Mouse (Mus musculus) limb, embryonic 11.5 days (tissue): ENCODE results near the gene Sav1. TPM values are rescaled to one million over a fixed set of nuclear protein-coding genes. Genes with fewer than 3 reads are reported as not detected.

Source experiments
- ATAC-seq: fragments of 200-750 bp; cut with Nextera tagmentation; 2 replicates; pipeline ENCODE4 v1.8.0; 2017; ENCODE audit warnings: low read depth; ENCODE audit not compliant: insufficient number of reproducible peaks, low FRiP score, low TSS enrichment
- DNase-seq: peaks from one replicate; pipeline ENCODE4 v3.0.0-alpha.2; 2015; ENCODE audit warnings: low spot score
- H3K27ac ChIP-seq: fragments of 300-500 bp; sonication (generic); replicated peaks from 2 replicates; pipeline ENCODE4 v1.5.1; 2014; ENCODE audit warnings: low read depth, mild to moderate bottlenecking, low read length
- H3K27me3 ChIP-seq: fragments of 300-500 bp; sonication (generic); 2 replicates; pipeline ENCODE4 v1.6.1; 2014; ENCODE audit warnings: mild to moderate bottlenecking, low read length, mixed read lengths; ENCODE audit not compliant: control insufficient read depth, insufficient read depth
- H3K36me3 ChIP-seq: fragments of 300-500 bp; sonication (generic); 2 replicates; pipeline ENCODE4 v1.6.1; 2014; ENCODE audit warnings: mild to moderate bottlenecking, low read length, moderate library complexity, mixed read lengths; ENCODE audit not compliant: control insufficient read depth, insufficient read depth
- H3K4me1 ChIP-seq: fragments of 300-500 bp; sonication (generic); 2 replicates; pipeline ENCODE4 v1.6.1; 2014; ENCODE audit warnings: low read length, mixed read lengths; ENCODE audit not compliant: control insufficient read depth, insufficient read depth
- H3K4me2 ChIP-seq: fragments of 300-500 bp; sonication (generic); 2 replicates; pipeline ENCODE4 v1.6.1; 2014; ENCODE audit warnings: low read depth, mild to moderate bottlenecking, moderate library complexity; ENCODE audit not compliant: severe bottlenecking
- H3K4me3 ChIP-seq: fragments of 300-500 bp; sonication (generic); 2 replicates; pipeline ENCODE4 v1.5.1; 2014; ENCODE audit warnings: low read depth, low read length
- H3K9ac ChIP-seq: fragments of 300-500 bp; sonication (generic); 2 replicates; pipeline ENCODE4 v1.6.1; 2014; ENCODE audit warnings: mild to moderate bottlenecking, low read length
- H3K9me3 ChIP-seq: fragments of 300-500 bp; sonication (generic); 2 replicates; pipeline ENCODE4 v1.6.1; 2016; ENCODE audit warnings: low read length; ENCODE audit not compliant: control insufficient read depth
- WGBS: fragments of 180-500 bp; shearing (Covaris S2); extraction: QIAGEN DNeasy Blood & Tissue Kit; methylation state at CpG from one replicate; pipeline ENCODE4 v1.1.7; 2014; 5-methylcytosine and 5-hydroxymethylcytosine counted together
- polyA plus RNA-seq: library from polyadenylated mRNA; unstranded; fragments of >200 nt; fragmentation: Nextera tagmentation; extraction: Ambion mirVana; gene quantifications from 2 replicates; pipeline ENCODE4 v1.2.1, GENCODE M21; 2014

Gene Sav1
- polyA plus RNA-seq, 1 experiment from 2014 or later = 12.7 TPM

DNA sequence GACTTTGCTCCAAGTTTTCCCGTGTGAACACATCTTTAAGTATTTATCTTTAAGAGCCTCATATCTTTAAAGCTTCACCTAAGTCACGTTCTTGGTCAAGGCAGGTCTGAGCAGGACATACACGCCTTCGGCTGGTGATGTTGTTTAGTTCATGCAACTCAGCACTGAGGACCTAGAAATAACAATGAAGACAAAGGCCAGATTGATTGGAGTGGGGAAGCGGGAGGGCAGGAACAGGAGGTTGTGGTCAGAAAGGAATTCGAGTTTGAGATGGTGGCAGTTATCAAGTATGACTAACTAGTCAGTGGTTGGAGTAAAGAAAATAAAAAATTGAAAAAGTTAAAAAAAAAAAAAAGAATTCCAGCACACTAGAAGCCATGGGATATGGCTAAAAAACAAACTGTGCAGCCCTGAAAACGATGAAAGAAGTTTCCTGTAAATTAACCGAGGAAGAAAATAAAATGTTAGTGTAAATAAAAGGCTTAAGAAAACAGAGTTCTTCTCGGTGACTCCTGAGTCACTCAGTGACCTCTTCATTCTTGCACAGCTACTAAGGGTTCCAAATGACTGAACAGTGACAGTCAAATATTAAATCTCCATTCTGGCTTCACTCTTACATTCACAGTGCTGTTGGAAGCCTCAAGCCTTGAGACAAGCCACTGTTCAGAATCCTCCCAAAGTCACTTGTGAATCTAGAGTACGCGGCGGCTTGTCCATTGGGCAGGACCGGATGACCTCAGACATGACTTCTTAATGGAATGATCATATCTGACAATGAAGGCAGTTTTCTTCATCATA, 11.6 kb upstream of the Sav1 start:
- ATAC-seq (no peak), DNase-seq (no peak)
- Histone ChIP-seq H3K36me3 (no peaks in the 10 kb centered on the region), H3K4me2 (no peak overlapping the region), H3K27me3 (no peaks in the 10 kb centered on the region), H3K9me3 (no peaks in the 10 kb centered on the region), H3K4me1 (no peaks in the 10 kb centered on the region), H3K9ac (no peak overlapping the region), H3K4me3 (no peak overlapping the region), H3K27ac (no peak overlapping the region)
- WGBS = 86% methylated on average over 13 of the region's 13 CpGs

DNA sequence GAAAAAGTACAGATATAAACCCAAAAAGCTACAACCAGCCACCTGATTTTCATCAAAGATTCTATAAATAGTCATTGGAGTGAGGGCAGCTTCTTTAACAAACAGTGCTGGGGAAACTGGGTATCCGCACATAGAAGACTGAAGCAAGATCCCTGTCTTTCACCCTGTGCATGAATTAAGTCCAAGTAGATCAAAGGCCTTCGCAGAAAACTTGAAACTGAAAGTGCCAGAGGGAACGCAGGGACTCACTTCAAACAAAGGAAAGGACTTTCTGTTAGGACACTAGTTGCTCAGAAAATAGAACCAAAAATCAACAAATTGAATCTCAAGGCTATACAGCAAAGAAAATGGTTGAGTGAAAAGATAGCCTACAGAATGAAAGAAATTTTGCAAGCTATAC, 8.6 kb upstream of the Sav1 start:
- no peaks in the 10 kb centered on the region for H3K27me3 ChIP-seq
- WGBS = 70% methylated on average over 3 of the region's 3 CpGs
- DNase-seq (no peak), ATAC-seq (no peak)
- no peak overlapping the region for H3K4me2 ChIP-seq
- no peak overlapping the region for H3K27ac ChIP-seq
- H3K4me1 ChIP-seq = no peaks in the 10 kb centered on the region
- no peaks in the 10 kb centered on the region for H3K36me3 ChIP-seq
- H3K9me3 ChIP-seq = no peaks in the 10 kb centered on the region
- H3K4me3 ChIP-seq = no peak overlapping the region
- no peak overlapping the region for H3K9ac ChIP-seq

DNA sequence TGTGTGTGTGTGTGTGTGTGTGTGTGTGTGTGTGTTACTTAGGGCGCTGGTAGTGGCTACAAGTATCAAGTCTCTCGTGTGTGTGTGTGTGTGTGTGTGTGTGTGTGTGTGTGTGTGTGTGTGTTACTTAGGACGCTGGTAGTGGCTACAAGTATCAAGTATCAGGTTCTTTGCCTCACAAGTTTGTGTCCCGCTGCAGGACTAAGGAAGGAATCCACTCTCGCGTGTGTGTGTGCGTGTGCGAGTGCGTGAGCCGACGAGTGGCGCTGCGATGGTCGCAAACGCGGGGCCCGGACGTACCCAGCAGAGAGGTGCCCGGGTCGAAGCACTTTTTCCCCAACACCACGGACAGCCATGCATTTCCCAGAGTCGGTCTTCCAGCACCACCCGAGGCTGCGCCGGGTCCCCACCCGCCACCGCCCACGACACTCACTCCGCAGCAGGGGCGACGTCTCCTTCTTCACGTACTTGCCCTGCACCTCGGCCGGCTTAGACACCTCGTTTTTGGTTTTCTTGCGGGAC, 500 bp downstream of the Sav1 start:
- Histone ChIP-seq H3K9ac (peak overlapping the region; percentile 96), H3K9me3 (no peaks in the 10 kb centered on the region), H3K4me1 (no peaks in the 10 kb centered on the region), H3K36me3 (peaks cover 3% of the 10 kb centered on the region; the same call in 1 of the 2 replicates), H3K4me2 (peak overlapping the region; percentile 68), H3K27me3 (no peaks in the 10 kb centered on the region), H3K27ac (peak overlapping the region; percentile 89), H3K4me3 (peak overlapping the region; percentile 84)
- ATAC-seq = peak; percentile 74
- WGBS = 0% methylated on average over 36 of the region's 36 CpGs
- DNase-seq = peak; percentile 67

DNA sequence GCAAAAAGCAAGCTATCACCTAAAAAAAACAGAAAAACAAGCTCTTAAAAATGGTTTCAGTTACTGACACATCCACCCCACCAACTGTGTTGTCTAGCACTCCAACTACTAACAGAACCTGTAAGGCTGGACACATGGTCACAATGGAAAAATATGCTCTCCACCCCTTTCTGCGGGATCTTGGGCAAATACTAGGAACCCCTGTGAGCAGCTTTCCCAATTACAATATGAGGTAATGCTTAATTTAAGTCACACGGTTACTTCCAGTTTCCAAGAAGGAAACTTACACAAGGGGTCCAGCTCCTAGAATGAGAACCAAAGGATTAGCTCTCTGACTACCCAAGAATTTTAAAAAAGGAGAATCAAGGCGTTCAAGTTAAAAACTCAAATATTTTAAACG, 1.3 kb downstream of the Sav1 start:
- WGBS = 56% methylated on average over 4 of the region's 4 CpGs
- H3K9ac ChIP-seq = no peak overlapping the region
- H3K36me3 ChIP-seq = peaks cover 3% of the 10 kb centered on the region; the same call in 1 of the 2 replicates
- H3K4me3 ChIP-seq = peak overlapping the region; percentile 84; the same call in 1 of the 2 replicates
- no peaks in the 10 kb centered on the region for H3K9me3 ChIP-seq
- no peaks in the 10 kb centered on the region for H3K4me1 ChIP-seq
- peak overlapping the region; percentile 68 for H3K4me2 ChIP-seq
- DNase-seq = no peak
- ATAC-seq = no peak
- no peaks in the 10 kb centered on the region for H3K27me3 ChIP-seq
- H3K27ac ChIP-seq = no peak overlapping the region

DNA sequence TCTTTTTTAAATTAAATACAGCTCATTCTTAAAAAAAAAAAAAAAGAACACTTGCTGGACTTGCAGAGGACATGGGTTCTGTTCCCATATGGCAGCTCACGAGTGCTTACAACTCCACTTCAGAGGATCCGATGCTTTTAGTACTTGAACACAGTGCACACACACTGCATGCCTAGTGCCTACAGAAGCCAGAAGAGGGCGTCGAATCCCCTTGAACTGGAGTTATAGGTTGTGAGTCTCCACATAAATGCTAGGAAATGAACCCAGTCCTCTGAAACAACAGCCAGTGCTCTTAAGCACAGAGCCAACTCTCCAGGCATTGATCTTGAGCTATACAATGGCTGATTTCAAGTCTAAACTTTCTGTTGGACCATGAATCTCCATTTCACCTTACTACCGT, 3.9 kb downstream of the Sav1 start:
- 79% methylated on average over 5 of the region's 5 CpGs for WGBS
- no peaks in the 10 kb centered on the region for H3K4me1 ChIP-seq
- DNase-seq (no peak), ATAC-seq (no peak)
- no peak overlapping the region for H3K27ac ChIP-seq
- H3K9me3 ChIP-seq = no peaks in the 10 kb centered on the region
- no peak overlapping the region for H3K4me2 ChIP-seq
- no peaks in the 10 kb centered on the region for H3K27me3 ChIP-seq
- no peak overlapping the region for H3K9ac ChIP-seq
- no peak overlapping the region for H3K4me3 ChIP-seq
- peaks cover 3% of the 10 kb centered on the region; the same call in 1 of the 2 replicates for H3K36me3 ChIP-seq

DNA sequence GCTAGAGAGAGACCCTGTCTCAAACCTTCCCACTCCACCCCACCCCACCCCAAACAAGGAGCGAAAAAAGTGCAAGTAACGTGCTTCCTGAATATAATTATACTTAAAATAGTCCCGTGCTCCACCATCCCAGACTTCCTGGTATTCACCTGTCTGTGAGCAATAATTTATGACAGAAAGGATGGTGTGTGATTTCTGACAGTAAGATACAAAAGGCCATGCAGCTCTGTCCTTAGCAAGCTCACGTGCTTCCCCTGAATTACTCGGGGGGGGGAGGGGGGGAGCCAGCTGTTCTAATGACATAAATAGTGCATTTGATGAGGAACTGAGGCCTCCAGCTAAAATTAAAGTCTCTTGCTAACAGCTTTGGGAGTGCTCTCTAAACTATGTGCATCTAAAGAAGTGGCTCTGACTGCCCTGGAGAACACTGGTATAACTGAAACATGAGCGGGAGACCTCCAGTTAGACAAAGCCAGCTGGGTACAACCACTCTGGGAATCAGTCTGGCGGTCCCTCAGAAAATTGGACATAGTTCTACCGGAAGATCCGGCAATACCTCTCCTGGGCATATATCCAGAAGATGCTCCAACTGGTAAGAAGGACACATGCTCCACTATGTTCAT, 9.3 kb downstream of the Sav1 start:
- no peaks in the 10 kb centered on the region; the same call in 1 of the 2 replicates for H3K36me3 ChIP-seq
- no peak overlapping the region for H3K4me2 ChIP-seq
- H3K27ac ChIP-seq = no peak overlapping the region
- H3K9me3 ChIP-seq = no peaks in the 10 kb centered on the region
- H3K4me3 ChIP-seq = no peak overlapping the region
- no peaks in the 10 kb centered on the region for H3K4me1 ChIP-seq
- no peaks in the 10 kb centered on the region for H3K27me3 ChIP-seq
- 75% methylated on average over 9 of the region's 9 CpGs for WGBS
- no peak for ATAC-seq
- DNase-seq = no peak
- H3K9ac ChIP-seq = no peak overlapping the region

DNA sequence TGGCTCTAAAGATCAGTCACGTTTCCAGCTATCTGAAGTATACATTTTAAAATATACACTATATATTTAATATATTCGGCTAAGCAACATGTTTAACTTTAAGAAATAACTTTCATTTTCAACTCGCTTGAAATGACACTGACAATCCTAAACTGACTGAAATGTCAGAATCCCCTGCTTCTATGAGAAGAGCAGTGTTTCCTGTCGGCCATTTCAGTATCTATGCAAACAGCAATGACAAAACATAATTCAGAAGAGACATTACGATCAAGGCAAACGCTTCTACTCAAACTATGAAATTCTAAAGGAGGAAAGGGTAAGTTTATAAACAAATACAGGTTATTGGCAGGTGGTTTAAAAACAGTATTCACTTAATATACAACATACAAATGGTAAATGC, 10.1 kb downstream of the Sav1 start:
- ATAC-seq (no peak), DNase-seq (no peak)
- Histone ChIP-seq H3K9ac (no peak overlapping the region), H3K36me3 (no peaks in the 10 kb centered on the region; the same call in 1 of the 2 replicates), H3K9me3 (no peaks in the 10 kb centered on the region), H3K4me3 (no peak overlapping the region), H3K27me3 (no peaks in the 10 kb centered on the region), H3K4me1 (no peaks in the 10 kb centered on the region), H3K27ac (no peak overlapping the region), H3K4me2 (no peak overlapping the region)
- WGBS = 91% methylated on average over 6 of the region's 6 CpGs

DNA sequence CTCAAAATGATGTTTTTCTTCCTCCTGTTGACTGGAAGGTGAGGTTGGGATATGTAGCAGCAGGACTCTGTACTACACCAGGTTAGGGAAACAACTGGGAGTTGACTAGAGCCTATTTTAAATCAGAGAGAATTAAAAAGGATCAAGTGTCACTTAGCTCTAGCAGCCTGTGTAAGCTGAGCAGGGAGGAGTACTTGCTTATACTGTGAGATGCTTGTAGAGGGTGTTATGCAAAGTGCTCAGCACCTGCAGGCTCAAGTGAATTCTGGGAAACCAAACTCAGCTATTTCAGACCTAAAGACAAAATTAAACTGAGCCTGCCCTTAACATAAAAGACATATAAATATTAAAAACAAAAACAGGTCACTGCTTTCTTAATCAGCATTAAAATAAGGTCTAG, 13.1 kb downstream of the Sav1 start:
- DNase-seq = no peak

More for the DNA sequence above, 13.1 kb downstream of the Sav1 start:
- H3K36me3 ChIP-seq = no peaks in the 10 kb centered on the region; the same call in 1 of the 2 replicates
- H3K4me1 ChIP-seq = no peaks in the 10 kb centered on the region
- H3K9ac ChIP-seq = no peak overlapping the region
- no peaks in the 10 kb centered on the region for H3K27me3 ChIP-seq
- H3K27ac ChIP-seq = no peak overlapping the region
- no peak for ATAC-seq
- no peak overlapping the region for H3K4me3 ChIP-seq
- no peak overlapping the region for H3K4me2 ChIP-seq
- H3K9me3 ChIP-seq = no peaks in the 10 kb centered on the region
